Mouse (Mus musculus) liver, adult 10 weeks (tissue): Measurements from ENCODE around the gene Olfr1496. TPM values are rescaled to one million over a fixed set of nuclear protein-coding genes. Genes with fewer than 3 reads are reported as not detected.

Experiments used
- polyA plus RNA-seq: library from polyadenylated mRNA; stranded (reverse); fragments of 350-450 nt; fragmentation: Illumina TruSeq; extraction: RNeasy Lipid Tissue Mini Kit (QIAGEN cat#74804); gene quantifications from one replicate; pipeline ENCODE4 v1.2.3, GENCODE M21; 2014; ENCODE audit warnings: low read depth, low replicate concordance

Olfr1496 gene
- polyA plus RNA-seq, result not detected

GRCm38 (mm10) chr19:13777578-13777977 lies at the start of gene Olfr1496:
Gene Olfr1496 (plus strand): TSS chr19:13777878.

GRCm38 (mm10) chr19:13739428-13739827 lies 38.2 kb upstream of the Olfr1496 start, which contains the start of gene Olfr1494:
Gene Olfr1494 (plus strand): TSS chr19:13739728.

GRCm38 (mm10) chr19:13764306-13764705 lies 13.4 kb upstream of the Olfr1496 start, which contains the start of gene Olfr1495:
Gene Olfr1495 (plus strand): TSS chr19:13764606.

GRCm38 (mm10) chr19:13798102-13798501 lies 20.4 kb downstream of the Olfr1496 start, which contains the start of gene Olfr1497:
Gene Olfr1497 (minus strand): TSS chr19:13798202.

GRCm38 (mm10) chr19:13819347-13819746 lies 41.7 kb downstream of the Olfr1496 start, which contains the start of gene Olfr1499:
Gene Olfr1499 (minus strand): TSS chr19:13819447.

GRCm38 (mm10) chr19:13830388-13830787 lies 52.7 kb downstream of the Olfr1496 start, which contains the start of gene Olfr1500:
Gene Olfr1500 (minus strand): TSS chr19:13830488.

Other genes with a start within 250 kb of the Olfr1496 start
- gene Olfr1480, start 250.0 kb upstream of the Olfr1496 start, polyA plus RNA-seq, result not detected
- not detected for gene Olfr1484, start 194.4 kb upstream of the Olfr1496 start, polyA plus RNA-seq
- gene Olfr1487, start 160.5 kb upstream of the Olfr1496 start, polyA plus RNA-seq, result not detected
- not detected for gene Olfr1489, start 146.3 kb upstream of the Olfr1496 start, polyA plus RNA-seq
- gene Olfr1490, start 126.8 kb upstream of the Olfr1496 start, polyA plus RNA-seq, result not detected
- not detected for gene Olfr1491, start 80.6 kb upstream of the Olfr1496 start, polyA plus RNA-seq
- not detected for gene Olfr1493-ps1, start 54.6 kb upstream of the Olfr1496 start, polyA plus RNA-seq
- gene Olfr1494, start 38.1 kb upstream of the Olfr1496 start, polyA plus RNA-seq, result not detected
- gene Olfr1495, start 13.3 kb upstream of the Olfr1496 start, polyA plus RNA-seq, result not detected
- gene Olfr1497, start 20.3 kb downstream of the Olfr1496 start, polyA plus RNA-seq, result not detected
- gene Olfr1499, start 41.6 kb downstream of the Olfr1496 start, polyA plus RNA-seq, result not detected
- not detected for gene Olfr1500, start 52.6 kb downstream of the Olfr1496 start, polyA plus RNA-seq
- gene Olfr1501, start 72.8 kb downstream of the Olfr1496 start, polyA plus RNA-seq, result not detected
- not detected for gene Olfr1502, start 83.9 kb downstream of the Olfr1496 start, polyA plus RNA-seq
- gene Olfr1504, start 120.0 kb downstream of the Olfr1496 start, polyA plus RNA-seq, result not detected
- gene Olfr1505, start 135.7 kb downstream of the Olfr1496 start, polyA plus RNA-seq, result not detected